Mouse (Mus musculus): ENCODE measurements around the gene Tpst2. TPM values are rescaled to one million over a fixed set of nuclear protein-coding genes. Genes with fewer than 3 reads are reported as not detected.

Gene Tpst2
- polyA plus RNA-seq, 1 experiment = 39.6 TPM

GRCm38 (mm10) chr5:112280151-112280550, 3.7 kb downstream of the Tpst2 start:
- TF ChIP-seq POLR2A (IDR thresholded peaks at IDR 0.05; ENCODE audit: low read depth, low read length) (no peak), CTCF (IDR thresholded peaks at IDR 0.05; ENCODE audit: borderline replicate concordance, insufficient read depth, low read length) (no peak)
- Histone ChIP-seq H3K4me1 (ENCODE audit: control insufficient read depth, insufficient read depth, low read length) (peaks cover 25% of the 10 kb centered on the region; the same call in 1 of the 2 replicates), H3K27ac (ENCODE audit: insufficient read depth, low read length) (peak overlapping the region; percentile 57), H3K4me3 (ENCODE audit: insufficient read depth, low read length) (no peak overlapping the region)

GRCm38 (mm10) chr5:112280863-112281660, 4.6 kb downstream of the Tpst2 start:
- Histone ChIP-seq H3K27ac (ENCODE audit: insufficient read depth, low read length) (peak overlapping the region; percentile 57), H3K4me3 (ENCODE audit: insufficient read depth, low read length) (no peak overlapping the region), H3K4me1 (ENCODE audit: control insufficient read depth, insufficient read depth, low read length) (peaks cover 25% of the 10 kb centered on the region; the same call in 1 of the 2 replicates)
- TF ChIP-seq CTCF (IDR thresholded peaks at IDR 0.05; ENCODE audit: borderline replicate concordance, insufficient read depth, low read length) (no peak), POLR2A (IDR thresholded peaks at IDR 0.05; ENCODE audit: low read depth, low read length) (no peak)

DNA sequence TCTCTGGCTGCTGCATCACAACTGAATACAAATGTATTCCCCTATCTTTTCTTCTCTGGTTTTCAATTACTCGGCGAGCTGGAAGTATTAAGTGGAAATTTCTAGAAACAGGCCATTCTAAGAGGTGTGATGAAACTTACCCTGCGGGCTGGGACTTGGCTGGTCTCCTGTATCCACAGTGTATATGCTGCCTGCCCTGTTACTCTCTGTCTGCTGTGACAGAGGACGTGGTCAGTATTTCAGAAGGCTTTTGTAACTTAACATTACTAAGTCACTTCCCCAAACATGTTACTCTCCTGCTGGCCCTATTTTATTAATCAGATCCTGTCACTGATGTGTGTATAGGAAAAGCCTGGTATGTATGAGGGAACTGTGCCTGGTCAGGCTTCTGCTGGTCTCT, 5.2 kb downstream of the Tpst2 start:
- H3K4me1 ChIP-seq (ENCODE audit: control insufficient read depth, insufficient read depth, low read length) = peaks cover 25% of the 10 kb centered on the region; the same call in 1 of the 2 replicates
- TF ChIP-seq POLR2A (IDR thresholded peaks at IDR 0.05; ENCODE audit: low read depth, low read length) (no peak), CTCF (IDR thresholded peaks at IDR 0.05; ENCODE audit: borderline replicate concordance, insufficient read depth, low read length) (no peak)
- peak overlapping the region; percentile 5 for H3K27ac ChIP-seq (ENCODE audit: insufficient read depth, low read length)
- H3K4me3 ChIP-seq (ENCODE audit: insufficient read depth, low read length) = no peak overlapping the region

- Histone ChIP-seq H3K4me1 (ENCODE audit: control insufficient read depth, insufficient read depth, low read length) (peaks cover 25% of the 10 kb centered on the region; the same call in 1 of the 2 replicates), H3K4me3 (ENCODE audit: insufficient read depth, low read length) (no peak overlapping the region), H3K27ac (ENCODE audit: insufficient read depth, low read length) (peak overlapping the region; percentile 5)
- TF ChIP-seq CTCF (IDR thresholded peaks at IDR 0.05; ENCODE audit: borderline replicate concordance, insufficient read depth, low read length) = no peak
- TF ChIP-seq POLR2A (IDR thresholded peaks at IDR 0.05; ENCODE audit: low read depth, low read length) = no peak
Measured at GRCm38 (mm10) chr5:112282123-112282779, 5.8 kb downstream of the Tpst2 start.

- Histone ChIP-seq H3K4me3 (ENCODE audit: insufficient read depth, low read length) (no peak overlapping the region), H3K27ac (ENCODE audit: insufficient read depth, low read length) (no peak overlapping the region), H3K4me1 (ENCODE audit: control insufficient read depth, insufficient read depth, low read length) (peaks cover 25% of the 10 kb centered on the region; the same call in 1 of the 2 replicates)
- no peak for TF ChIP-seq CTCF (IDR thresholded peaks at IDR 0.05; ENCODE audit: borderline replicate concordance, insufficient read depth, low read length)
- no peak for TF ChIP-seq POLR2A (IDR thresholded peaks at IDR 0.05; ENCODE audit: low read depth, low read length)
Measured at GRCm38 (mm10) chr5:112282780-112283482, 6.4 kb downstream of the Tpst2 start.

DNA sequence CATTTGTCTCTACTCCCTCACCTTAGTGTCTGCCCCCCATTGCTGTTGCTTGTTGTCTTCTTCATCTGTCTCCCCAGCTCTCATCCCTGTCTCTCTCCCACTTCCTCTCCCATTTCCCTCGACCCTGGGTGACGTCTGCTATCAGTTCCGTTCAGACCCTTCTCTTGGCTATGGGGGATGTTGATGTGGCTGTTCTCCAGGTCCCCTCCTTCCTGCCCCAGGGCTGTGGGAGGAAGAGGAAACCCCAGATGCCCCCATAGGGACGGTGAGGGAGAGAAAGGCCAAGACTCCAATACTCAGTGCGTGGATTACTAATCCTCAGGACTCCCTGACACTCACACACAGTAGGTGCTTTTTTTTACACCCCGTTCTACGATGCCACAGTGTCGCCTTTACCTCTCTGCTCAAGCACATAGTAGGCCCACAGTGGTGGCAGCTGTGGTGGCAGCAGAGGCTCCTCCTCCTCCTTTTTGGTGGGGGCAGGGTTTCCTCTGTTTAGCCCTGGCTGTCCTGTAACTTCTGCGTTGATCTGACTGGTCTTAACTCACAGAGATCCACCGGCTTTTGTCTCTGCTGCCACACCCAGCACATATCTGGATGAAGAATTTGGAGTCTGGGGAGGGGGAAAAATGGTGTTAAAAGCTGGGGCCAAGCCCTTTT, 7.2 kb downstream of the Tpst2 start:
- Histone ChIP-seq H3K4me3 (ENCODE audit: insufficient read depth, low read length) (no peak overlapping the region), H3K4me1 (ENCODE audit: control insufficient read depth, insufficient read depth, low read length) (peaks cover 25% of the 10 kb centered on the region; the same call in 1 of the 2 replicates), H3K27ac (ENCODE audit: insufficient read depth, low read length) (no peak overlapping the region)
- TF ChIP-seq CTCF (IDR thresholded peaks at IDR 0.05; ENCODE audit: borderline replicate concordance, insufficient read depth, low read length) = no peak
- no peak for TF ChIP-seq POLR2A (IDR thresholded peaks at IDR 0.05; ENCODE audit: low read depth, low read length)

DNA sequence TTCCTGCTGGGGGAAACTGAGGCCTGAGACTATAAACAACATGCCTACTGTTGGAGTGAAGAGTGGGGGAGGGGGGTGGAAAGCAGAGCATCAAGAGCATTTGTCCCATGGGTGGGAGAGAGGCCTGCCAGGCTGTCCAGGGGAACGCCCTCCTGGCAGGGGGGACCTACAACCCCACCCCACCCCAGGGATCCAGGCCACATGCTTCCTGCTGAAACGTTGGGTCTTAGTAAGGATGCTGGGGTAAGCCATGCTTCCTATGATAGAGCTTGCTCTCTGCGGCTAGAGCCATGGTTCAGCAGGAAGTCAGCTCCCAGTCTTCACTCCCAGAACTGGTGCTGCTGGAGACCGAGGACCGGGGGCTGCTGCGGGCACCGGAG, 7.7 kb downstream of the Tpst2 start:
- Histone ChIP-seq H3K4me3 (ENCODE audit: insufficient read depth, low read length) (no peak overlapping the region), H3K27ac (ENCODE audit: insufficient read depth, low read length) (no peak overlapping the region), H3K4me1 (ENCODE audit: control insufficient read depth, insufficient read depth, low read length) (peaks cover 25% of the 10 kb centered on the region; the same call in 1 of the 2 replicates)
- TF ChIP-seq POLR2A (IDR thresholded peaks at IDR 0.05; ENCODE audit: low read depth, low read length) = no peak

DNA sequence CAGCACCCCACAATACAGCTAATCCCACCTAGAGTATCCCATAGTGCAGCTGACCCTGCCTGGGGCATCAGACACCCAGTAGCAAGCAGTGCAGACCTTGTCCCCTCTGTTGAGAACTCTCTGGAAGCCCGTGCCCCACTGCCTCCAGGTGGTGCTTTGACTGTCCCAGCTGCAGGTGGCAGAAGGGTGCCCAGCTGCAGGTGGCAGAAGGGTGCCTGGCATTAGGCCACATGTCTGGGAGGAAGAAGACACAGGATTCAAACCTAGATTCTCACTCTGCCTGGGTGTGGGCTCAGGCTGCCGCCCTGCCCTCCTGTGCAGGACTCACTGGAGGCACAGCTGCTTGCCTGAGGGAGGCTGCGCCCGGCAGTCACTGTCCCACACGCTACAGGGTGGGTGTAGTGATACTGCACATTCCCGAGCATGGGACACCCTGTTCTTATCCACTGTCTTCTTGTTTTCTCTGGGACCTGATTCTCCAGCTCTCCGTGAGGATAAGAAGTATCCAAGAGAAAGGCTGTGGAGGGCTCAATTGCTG, 9.1 kb downstream of the Tpst2 start:
- H3K4me1 ChIP-seq (ENCODE audit: control insufficient read depth, insufficient read depth, low read length) = peaks cover 14% of the 10 kb centered on the region; the same call in 1 of the 2 replicates
- H3K27ac ChIP-seq (ENCODE audit: insufficient read depth, low read length) = no peak overlapping the region
- no peak overlapping the region for H3K4me3 ChIP-seq (ENCODE audit: insufficient read depth, low read length)
- no peak for TF ChIP-seq CTCF (IDR thresholded peaks at IDR 0.05; ENCODE audit: borderline replicate concordance, insufficient read depth, low read length)
- no peak for TF ChIP-seq POLR2A (IDR thresholded peaks at IDR 0.05; ENCODE audit: low read depth, low read length)

GRCm38 (mm10) chr5:112286608-112286983, 10.1 kb downstream of the Tpst2 start:
- no peak overlapping the region for H3K27ac ChIP-seq (ENCODE audit: insufficient read depth, low read length)
- TF ChIP-seq CTCF (IDR thresholded peaks at IDR 0.05; ENCODE audit: borderline replicate concordance, insufficient read depth, low read length) (no peak), POLR2A (IDR thresholded peaks at IDR 0.05; ENCODE audit: low read depth, low read length) (no peak)
- H3K4me3 ChIP-seq (ENCODE audit: insufficient read depth, low read length) = no peak overlapping the region
- 0 out of 2 replicates have a peak, but pooled peaks cover 6% of the 10 kb centered on the region for H3K4me1 ChIP-seq (ENCODE audit: control insufficient read depth, insufficient read depth, low read length)

Measured in embryonic fibroblast, embryonic 13.5 days (primary cell).